Mouse (Mus musculus): ENCODE results near the gene Pbx1. TPM values are rescaled to one million over a fixed set of nuclear protein-coding genes. Genes with fewer than 3 reads are reported as not detected.

Pbx1 gene
- polyA plus RNA-seq, 1 experiment from 2014 or later, result 82.9 TPM

DNA sequence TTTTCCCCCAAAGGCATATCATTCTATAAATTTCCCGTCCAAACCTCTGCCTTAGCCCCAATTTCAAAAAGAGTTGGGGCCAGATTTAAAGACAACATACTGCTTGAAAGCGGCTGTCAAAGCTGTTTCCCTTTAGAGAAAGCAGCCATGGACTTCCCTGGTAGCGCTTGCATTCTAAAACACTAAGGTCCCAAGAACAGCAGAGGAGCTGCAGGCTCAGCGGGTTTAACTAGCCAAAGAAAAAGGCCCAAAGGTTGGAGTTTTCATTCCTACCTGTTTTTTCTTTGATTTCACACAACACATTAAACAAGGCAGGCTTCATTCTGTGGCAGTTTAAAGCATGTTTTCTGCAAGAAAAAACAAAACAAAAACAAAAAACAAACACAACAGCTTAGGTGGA, 4.5 kb downstream of the Pbx1 start:
- 7% methylated on average over 4 of the region's 4 CpGs for WGBS
- ATAC-seq, result no peak
- H3K4me3 ChIP-seq (replicated peaks; ENCODE audit: low read length), result peak overlapping the region; percentile 63
- H3K9ac ChIP-seq (replicated peaks; ENCODE audit: low read depth, low read length), result peak overlapping the region; percentile 68
- peak overlapping the region; percentile 78 for H3K4me2 ChIP-seq (ENCODE audit: low read length)
- H3K4me1 ChIP-seq (replicated peaks; ENCODE audit: control insufficient read depth, insufficient read depth, low read length), result peaks cover 28% of the 10 kb centered on the region
- no peaks in the 10 kb centered on the region for H3K36me3 ChIP-seq (ENCODE audit: control insufficient read depth, insufficient read depth)
- H3K27ac ChIP-seq (ENCODE audit: low read length), result peak overlapping the region; percentile 85
- no peaks in the 10 kb centered on the region for H3K27me3 ChIP-seq (replicated peaks; ENCODE audit: control insufficient read depth, insufficient read depth, low read length)
- no peaks in the 10 kb centered on the region for H3K9me3 ChIP-seq (ENCODE audit: control insufficient read depth, low read length)

GRCm38 (mm10) chr1:168426900-168427299, 5.2 kb downstream of the Pbx1 start:
- H3K9ac ChIP-seq (replicated peaks; ENCODE audit: low read depth, low read length), result peak overlapping the region; percentile 68
- no peaks in the 10 kb centered on the region for H3K36me3 ChIP-seq (ENCODE audit: control insufficient read depth, insufficient read depth)
- peak overlapping the region; percentile 78 for H3K4me2 ChIP-seq (ENCODE audit: low read length)
- ATAC-seq, result no peak
- peak overlapping the region; percentile 63 for H3K4me3 ChIP-seq (replicated peaks; ENCODE audit: low read length)
- H3K27ac ChIP-seq (ENCODE audit: low read length), result peak overlapping the region; percentile 85
- WGBS, result 8% methylated on average over 9 of the region's 9 CpGs
- peaks cover 35% of the 10 kb centered on the region for H3K4me1 ChIP-seq (replicated peaks; ENCODE audit: control insufficient read depth, insufficient read depth, low read length)
- H3K9me3 ChIP-seq (ENCODE audit: control insufficient read depth, low read length), result no peaks in the 10 kb centered on the region
- no peaks in the 10 kb centered on the region for H3K27me3 ChIP-seq (replicated peaks; ENCODE audit: control insufficient read depth, insufficient read depth, low read length)

GRCm38 (mm10) chr1:168426281-168426680, 5.8 kb downstream of the Pbx1 start:
- Histone ChIP-seq H3K36me3 (ENCODE audit: control insufficient read depth, insufficient read depth) (no peaks in the 10 kb centered on the region), H3K4me2 (ENCODE audit: low read length) (peak overlapping the region; percentile 78), H3K4me1 (replicated peaks; ENCODE audit: control insufficient read depth, insufficient read depth, low read length) (peaks cover 40% of the 10 kb centered on the region), H3K4me3 (replicated peaks; ENCODE audit: low read length) (peak overlapping the region; percentile 63), H3K9me3 (ENCODE audit: control insufficient read depth, low read length) (no peaks in the 10 kb centered on the region), H3K27me3 (replicated peaks; ENCODE audit: control insufficient read depth, insufficient read depth, low read length) (no peaks in the 10 kb centered on the region), H3K27ac (ENCODE audit: low read length) (peak overlapping the region; percentile 85), H3K9ac (replicated peaks; ENCODE audit: low read depth, low read length) (peak overlapping the region; percentile 68)
- 7% methylated on average over 7 of the region's 7 CpGs for WGBS
- ATAC-seq, result no peak

DNA sequence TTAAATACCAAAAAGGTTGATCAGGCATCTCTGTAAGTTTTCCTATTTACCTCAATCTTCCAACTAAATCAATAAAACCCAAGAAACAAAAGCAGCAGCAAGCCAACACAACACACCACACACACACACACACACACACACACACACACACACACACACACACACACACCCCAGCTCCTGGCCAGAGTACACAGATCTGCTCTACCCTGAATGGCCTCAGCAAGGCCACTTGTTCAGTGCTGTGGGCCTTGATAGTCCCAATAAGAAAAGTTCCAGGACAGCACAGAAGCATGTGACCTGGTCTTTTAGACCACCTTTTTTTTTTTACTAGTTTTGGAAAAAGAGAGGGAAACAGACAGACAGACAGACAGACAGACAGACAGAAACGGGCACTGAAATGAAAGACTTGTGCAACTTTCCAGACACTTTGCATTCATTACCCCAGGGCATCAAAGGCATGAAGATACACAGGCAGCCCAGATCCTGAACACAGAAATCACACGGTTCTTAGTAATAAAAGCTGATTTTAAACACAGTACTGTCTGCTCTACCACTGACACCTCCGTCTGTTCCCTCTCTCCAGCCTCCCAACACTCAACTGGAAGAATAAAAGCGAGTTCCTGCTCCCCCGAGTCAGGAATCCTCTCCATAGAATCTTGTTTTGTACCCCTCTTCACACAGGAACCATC, 6.9 kb downstream of the Pbx1 start:
- no peaks in the 10 kb centered on the region for H3K9me3 ChIP-seq (ENCODE audit: control insufficient read depth, low read length)
- peak overlapping the region; percentile 78 for H3K4me2 ChIP-seq (ENCODE audit: low read length)
- H3K36me3 ChIP-seq (ENCODE audit: control insufficient read depth, insufficient read depth), result 0 out of 2 replicates have a peak, but pooled peaks cover 2% of the 10 kb centered on the region
- no peak overlapping the region; the same call in 1 of the 2 replicates for H3K27ac ChIP-seq (ENCODE audit: low read length)
- ATAC-seq, result no peak
- 14% methylated on average over 5 of the region's 5 CpGs for WGBS
- H3K9ac ChIP-seq (replicated peaks; ENCODE audit: low read depth, low read length), result peak overlapping the region; percentile 68
- peak overlapping the region; percentile 63 for H3K4me3 ChIP-seq (replicated peaks; ENCODE audit: low read length)
- H3K4me1 ChIP-seq (replicated peaks; ENCODE audit: control insufficient read depth, insufficient read depth, low read length), result peaks cover 49% of the 10 kb centered on the region
- no peaks in the 10 kb centered on the region for H3K27me3 ChIP-seq (replicated peaks; ENCODE audit: control insufficient read depth, insufficient read depth, low read length)

DNA sequence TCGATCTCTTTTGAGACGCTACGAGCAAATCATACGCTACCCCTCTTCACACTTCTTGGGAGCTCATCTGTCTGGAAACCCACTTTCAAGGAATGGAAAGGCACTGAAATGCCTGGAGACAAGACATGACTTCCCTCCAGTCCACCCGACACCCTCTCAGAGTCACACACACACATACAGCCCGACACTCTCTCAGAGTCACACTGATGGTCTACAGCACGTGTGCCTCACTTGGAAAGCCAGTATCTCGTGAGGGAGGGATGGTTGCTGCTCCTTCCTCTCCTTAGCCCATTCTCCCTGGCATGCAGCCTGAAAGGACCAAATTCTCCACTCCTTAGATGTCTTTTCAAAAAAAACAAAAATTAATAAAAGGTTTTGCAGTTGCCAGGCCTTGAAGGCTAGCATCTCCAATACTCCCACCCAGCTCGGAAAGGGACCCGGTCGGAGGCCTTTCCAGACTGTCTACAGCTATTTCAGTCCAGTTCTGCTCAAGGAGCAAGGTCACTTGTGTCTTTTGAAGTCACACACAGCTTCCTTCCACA, 8.6 kb downstream of the Pbx1 start:
- no peak for ATAC-seq
- Histone ChIP-seq H3K4me3 (replicated peaks; ENCODE audit: low read length) (peak overlapping the region; percentile 33), H3K27me3 (replicated peaks; ENCODE audit: control insufficient read depth, insufficient read depth, low read length) (no peaks in the 10 kb centered on the region), H3K9me3 (ENCODE audit: control insufficient read depth, low read length) (no peaks in the 10 kb centered on the region), H3K27ac (ENCODE audit: low read length) (peak overlapping the region; percentile 47; the same call in 1 of the 2 replicates), H3K4me1 (replicated peaks; ENCODE audit: control insufficient read depth, insufficient read depth, low read length) (peaks cover 57% of the 10 kb centered on the region), H3K4me2 (ENCODE audit: low read length) (peak overlapping the region; percentile 78), H3K9ac (replicated peaks; ENCODE audit: low read depth, low read length) (peak overlapping the region; percentile 28; the same call in 1 of the 2 replicates), H3K36me3 (ENCODE audit: control insufficient read depth, insufficient read depth) (0 out of 2 replicates have a peak, but pooled peaks cover 2% of the 10 kb centered on the region)
- WGBS, result 48% methylated on average over 11 of the region's 11 CpGs

GRCm38 (mm10) chr1:168418903-168419302, 13.2 kb downstream of the Pbx1 start:
- peak overlapping the region; percentile 71 for H3K27ac ChIP-seq (ENCODE audit: low read length)
- H3K9me3 ChIP-seq (ENCODE audit: control insufficient read depth, low read length), result no peaks in the 10 kb centered on the region
- no peak for ATAC-seq
- 0 out of 2 replicates have a peak, but pooled peaks cover 2% of the 10 kb centered on the region for H3K36me3 ChIP-seq (ENCODE audit: control insufficient read depth, insufficient read depth)
- 65% methylated on average over 9 of the region's 9 CpGs for WGBS
- no peak overlapping the region for H3K4me3 ChIP-seq (replicated peaks; ENCODE audit: low read length)
- peak overlapping the region; percentile 29 for H3K4me2 ChIP-seq (ENCODE audit: low read length)
- H3K9ac ChIP-seq (replicated peaks; ENCODE audit: low read depth, low read length), result no peak overlapping the region
- peaks cover 70% of the 10 kb centered on the region for H3K4me1 ChIP-seq (replicated peaks; ENCODE audit: control insufficient read depth, insufficient read depth, low read length)
- H3K27me3 ChIP-seq (replicated peaks; ENCODE audit: control insufficient read depth, insufficient read depth, low read length), result no peaks in the 10 kb centered on the region

DNA sequence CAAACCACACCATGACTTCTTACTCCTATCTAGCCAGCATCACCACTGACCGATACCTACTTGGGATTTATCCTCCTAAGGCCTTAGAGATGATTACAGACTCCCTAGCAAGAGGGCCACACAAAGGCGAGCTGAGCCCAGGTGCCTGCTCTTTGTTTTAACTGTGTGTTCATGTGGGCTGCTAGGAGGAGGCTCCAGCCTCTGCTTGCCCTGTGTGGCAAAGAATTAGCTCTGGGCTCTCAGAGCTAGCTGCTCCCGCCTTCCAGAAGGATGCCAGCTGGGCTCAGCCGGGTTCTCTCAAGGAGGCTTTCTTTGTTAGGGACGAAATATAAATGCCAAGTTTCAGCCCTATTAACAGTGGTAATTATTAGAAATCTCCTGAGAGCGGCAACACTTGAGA, 14.4 kb downstream of the Pbx1 start:
- peaks cover 57% of the 10 kb centered on the region for H3K4me1 ChIP-seq (replicated peaks; ENCODE audit: control insufficient read depth, insufficient read depth, low read length)
- H3K27me3 ChIP-seq (replicated peaks; ENCODE audit: control insufficient read depth, insufficient read depth, low read length), result no peaks in the 10 kb centered on the region
- H3K9me3 ChIP-seq (ENCODE audit: control insufficient read depth, low read length), result no peaks in the 10 kb centered on the region
- 0 out of 2 replicates have a peak, but pooled peaks cover 2% of the 10 kb centered on the region for H3K36me3 ChIP-seq (ENCODE audit: control insufficient read depth, insufficient read depth)
- H3K27ac ChIP-seq (ENCODE audit: low read length), result peak overlapping the region; percentile 71
- peak; percentile 67 for ATAC-seq
- 0 out of 2 replicates have a peak overlapping the region, but pooled peaks have one; percentile 36 for H3K9ac ChIP-seq (replicated peaks; ENCODE audit: low read depth, low read length)
- 11% methylated on average over 6 of the region's 6 CpGs for WGBS
- H3K4me2 ChIP-seq (ENCODE audit: low read length), result peak overlapping the region; percentile 39
- no peak overlapping the region for H3K4me3 ChIP-seq (replicated peaks; ENCODE audit: low read length)

- Histone ChIP-seq H3K27ac (ENCODE audit: low read length) (peak overlapping the region; percentile 25), H3K4me2 (ENCODE audit: low read length) (peak overlapping the region; percentile 39)
These were observed 15.2 kb downstream of the Pbx1 start for GRCm38 (mm10) chr1:168416729-168417437.

DNA sequence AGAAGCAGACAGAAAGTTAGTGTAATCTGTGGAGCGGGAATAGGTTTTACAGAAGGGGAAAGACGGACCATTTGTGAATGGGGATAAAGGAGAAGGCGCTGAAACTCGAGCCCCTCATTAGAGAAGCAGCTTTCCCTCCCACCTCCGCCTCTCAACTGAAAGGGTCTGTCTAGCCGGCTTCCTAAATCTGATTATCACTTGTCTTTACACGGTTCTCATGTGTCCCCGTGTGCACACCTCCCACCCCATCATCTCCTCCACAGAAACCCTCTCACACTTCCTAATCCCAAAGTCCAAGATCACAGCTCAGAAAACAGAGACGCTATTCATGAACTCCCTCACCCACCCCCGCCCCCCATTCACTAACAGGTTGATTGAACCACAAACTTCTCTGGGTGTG, 21.5 kb downstream of the Pbx1 start:
- H3K9ac ChIP-seq (replicated peaks; ENCODE audit: low read depth, low read length), result no peak overlapping the region
- H3K36me3 ChIP-seq (ENCODE audit: control insufficient read depth, insufficient read depth), result no peaks in the 10 kb centered on the region
- 8% methylated on average over 10 of the region's 10 CpGs for WGBS
- ATAC-seq, result no peak; the same call in 1 of the 2 replicates
- no peak overlapping the region for H3K4me3 ChIP-seq (replicated peaks; ENCODE audit: low read length)
- H3K27ac ChIP-seq (ENCODE audit: low read length), result no peak overlapping the region
- no peaks in the 10 kb centered on the region for H3K27me3 ChIP-seq (replicated peaks; ENCODE audit: control insufficient read depth, insufficient read depth, low read length)
- no peak overlapping the region for H3K4me2 ChIP-seq (ENCODE audit: low read length)
- peaks cover 50% of the 10 kb centered on the region for H3K4me1 ChIP-seq (replicated peaks; ENCODE audit: control insufficient read depth, insufficient read depth, low read length)
- no peaks in the 10 kb centered on the region for H3K9me3 ChIP-seq (ENCODE audit: control insufficient read depth, low read length)

More at GRCm38 (mm10) chr1:168416729-168417437, 15.2 kb downstream of the Pbx1 start:
- Histone ChIP-seq H3K9ac (replicated peaks; ENCODE audit: low read depth, low read length) (peak overlapping the region; percentile 46), H3K9me3 (ENCODE audit: control insufficient read depth, low read length) (no peaks in the 10 kb centered on the region), H3K36me3 (ENCODE audit: control insufficient read depth, insufficient read depth) (0 out of 2 replicates have a peak, but pooled peaks cover 2% of the 10 kb centered on the region), H3K4me3 (replicated peaks; ENCODE audit: low read length) (no peak overlapping the region), H3K27me3 (replicated peaks; ENCODE audit: control insufficient read depth, insufficient read depth, low read length) (no peaks in the 10 kb centered on the region), H3K4me1 (replicated peaks; ENCODE audit: control insufficient read depth, insufficient read depth, low read length) (peaks cover 49% of the 10 kb centered on the region)
- WGBS, result 9% methylated on average over 11 of the region's 11 CpGs
- ATAC-seq, result peak; percentile 52

Data from forebrain, embryonic 16.5 days (tissue).